Mouse (Mus musculus) CH12.LX (cell line): ENCODE measurements at regions not wholly inside any gene's neighbourhood (a gene's known extent, or its start where the extent isn't known, plus 50 kb on each side); places are given as distances from the start of the nearest gene placed in this dataset.

ENCODE experiments used
- DNase-seq: peaks from one replicate; pipeline ENCODE4 v3.0.0-alpha.2; 2013; ENCODE audit errors: extremely low read depth
- H3K27ac ChIP-seq: 2 replicates; pipeline ENCODE4 v1.5.1; 2012; ENCODE audit warnings: low read depth, mild to moderate bottlenecking, control low read depth, moderate library complexity; ENCODE audit not compliant: insufficient read depth
- H3K27me3 ChIP-seq: replicated peaks from 2 replicates; pipeline ENCODE3; 2012; ENCODE audit warnings: inconsistent platforms
- H3K36me3 ChIP-seq, 2 experiments: replicated peaks in 1 of 2; 2 replicates each; pipeline versions ENCODE3 to v1.6.1; 2012; ENCODE audit warnings: inconsistent platforms in 1 of 2, low read length in 1 of 2, mild to moderate bottlenecking in 1 of 2, mixed read lengths in 1 of 2, moderate library complexity in 1 of 2; ENCODE audit not compliant: control insufficient read depth in 1 of 2, insufficient read depth in 1 of 2
- H3K4me1 ChIP-seq, 2 experiments: 2 replicates each; pipeline ENCODE4 v1.6.1; 2012; ENCODE audit warnings: inconsistent platforms in 1 of 2, moderate library complexity in 1 of 2; ENCODE audit not compliant: insufficient read depth in 2 of 2, control insufficient read depth in 1 of 2
- H3K4me2 ChIP-seq: 2 replicates; pipeline ENCODE4 v1.6.1; 2012; ENCODE audit warnings: low read depth, mild to moderate bottlenecking, control low read depth; ENCODE audit not compliant: poor library complexity, insufficient read depth, severe bottlenecking
- H3K4me3 ChIP-seq, 3 experiments: fragments of 150-350 bp in 1 of 3; sonication (generic) in 1 of 3; replicated peaks in 1 of 3; 2 replicates each; pipeline versions ENCODE3 to v1.5.1; 2011 to 2012; ENCODE audit warnings: low read depth in 2 of 3, low read length in 2 of 3, mild to moderate bottlenecking in 2 of 3, moderate library complexity in 2 of 3, control low read depth in 1 of 3, improper control_type of control experiment in 1 of 3, inconsistent platforms in 1 of 3, mixed read lengths in 1 of 3; ENCODE audit not compliant: poor library complexity in 1 of 3
- H3K79me2 ChIP-seq: replicated peaks from 2 replicates; pipeline ENCODE4 v1.6.1; 2012; ENCODE audit warnings: mild to moderate bottlenecking, moderate library complexity; ENCODE audit not compliant: control insufficient read depth, poor library complexity, insufficient read depth, severe bottlenecking; ENCODE audit errors: extremely low read depth
- H3K9ac ChIP-seq: 2 replicates; pipeline ENCODE4 v1.6.1; 2012; ENCODE audit warnings: low read depth, mild to moderate bottlenecking, control low read depth, moderate library complexity; ENCODE audit not compliant: insufficient read depth
- H3K9me3 ChIP-seq: replicated peaks from 2 replicates; pipeline ENCODE3; 2012; ENCODE audit warnings: low read length, inconsistent platforms, mixed read lengths
- CHD2 ChIP-seq: IDR thresholded peaks from 2 replicates; pipeline ENCODE4 v1.6.1; 2011; ENCODE audit warnings: low read length, improper control_type of control experiment
- E2F4 ChIP-seq: IDR thresholded peaks from 2 replicates; pipeline ENCODE4 v1.6.1; 2011; ENCODE audit warnings: low read depth, low read length, improper control_type of control experiment; ENCODE audit not compliant: insufficient replicate concordance
- ELF1 ChIP-seq: IDR thresholded peaks from 2 replicates; pipeline ENCODE4 v1.6.1; 2014; ENCODE audit warnings: low read depth, mild to moderate bottlenecking, inconsistent platforms, low read length, improper control_type of control experiment
- IRF4 ChIP-seq: IDR thresholded peaks from 2 replicates; pipeline ENCODE4 v1.6.1; 2014; ENCODE audit warnings: low read depth, mild to moderate bottlenecking, inconsistent platforms, low read length, improper control_type of control experiment
- JUN ChIP-seq: IDR thresholded peaks from 2 replicates; pipeline ENCODE4 v1.6.1; 2011; ENCODE audit warnings: low read depth, mild to moderate bottlenecking, low read length, improper control_type of control experiment, moderate library complexity; ENCODE audit not compliant: insufficient read depth
- MAX ChIP-seq: IDR thresholded peaks from 2 replicates; pipeline ENCODE4 v1.6.1; 2011; ENCODE audit warnings: low read length, improper control_type of control experiment
- MAZ ChIP-seq: IDR thresholded peaks from 2 replicates; pipeline ENCODE4 v1.6.1; 2012; ENCODE audit warnings: low read depth, mild to moderate bottlenecking, inconsistent platforms, low read length, improper control_type of control experiment, moderate library complexity
- MXI1 ChIP-seq: IDR thresholded peaks from 2 replicates; pipeline ENCODE4 v1.6.1; 2011; ENCODE audit warnings: mild to moderate bottlenecking, low read depth, low read length, improper control_type of control experiment
- MYC ChIP-seq: IDR thresholded peaks from 2 replicates; pipeline ENCODE4 v1.6.1; 2011; ENCODE audit warnings: low read depth, mild to moderate bottlenecking, improper control_type of control experiment, low read length
- PAX5 ChIP-seq: IDR thresholded peaks from 2 replicates; pipeline ENCODE4 v1.6.1; 2012; ENCODE audit warnings: low read length, inconsistent platforms, mixed read lengths
- POLR2AphosphoS2 ChIP-seq: IDR thresholded peaks from 2 replicates; pipeline ENCODE4 v1.6.1; 2011; ENCODE audit warnings: low read depth, low read length, improper control_type of control experiment
- RAD21 ChIP-seq: IDR thresholded peaks from 2 replicates; pipeline ENCODE4 v1.6.1; 2011; ENCODE audit warnings: low read depth, mild to moderate bottlenecking, low read length, improper control_type of control experiment, moderate library complexity
- SIN3A ChIP-seq: IDR thresholded peaks from 2 replicates; pipeline ENCODE4 v1.6.1; 2012; ENCODE audit warnings: low read length, improper control_type of control experiment, inconsistent platforms
- SMC3 ChIP-seq: IDR thresholded peaks from 2 replicates; pipeline ENCODE4 v1.6.1; 2011; ENCODE audit warnings: low read depth, low read length, improper control_type of control experiment
- TBP ChIP-seq: conservative IDR thresholded peaks from 2 replicates; pipeline ENCODE4 v1.6.1; 2011; ENCODE audit warnings: low read depth, low read length, improper control_type of control experiment
- UBTF ChIP-seq: IDR thresholded peaks from 2 replicates; pipeline ENCODE4 v1.6.1; 2012; ENCODE audit warnings: low read depth, mild to moderate bottlenecking, inconsistent platforms, low read length, improper control_type of control experiment, moderate library complexity
- USF2 ChIP-seq: conservative IDR thresholded peaks from 2 replicates; pipeline ENCODE4 v1.6.1; 2011; ENCODE audit warnings: low read depth, low read length, improper control_type of control experiment
- ZNF384 ChIP-seq: IDR thresholded peaks from 2 replicates; pipeline ENCODE4 v1.6.1; 2012; ENCODE audit warnings: low read depth, low read length, improper control_type of control experiment, inconsistent platforms
- dilution Hi-C: fragments of 300-500 bp; cut with MboI; formaldehyde crosslinking; loops from 2 replicates; pipeline ENCODE4 v1.14.3; 2020; ENCODE audit warnings: low sequenced_read_pairs; ENCODE audit not compliant: extremely low pct_unique_long_range_greater_than_20kb, extremely low pct_ligation_motif_present
- in situ Hi-C: fragments of 300-500 bp; cut with MboI; formaldehyde crosslinking; loops from 3 replicates; pipeline ENCODE4 v1.14.3; 2019; ENCODE audit warnings: low sequenced_read_pairs, low pct_ligation_motif_present, low pct_unique_long_range_greater_than_20kb, mixed read lengths

GRCm38 (mm10) chr12:39645581-39645980, 392.2 kb downstream of the Arl4a start:
- dilution Hi-C loops: no loop called here
- DNase-seq: no peak
- TF ChIP-seq POLR2AphosphoS2 (no peak), E2F4 (no peak), ELF1 (no peak), RAD21 (no peak)
- TF ChIP-seq, all 38 proteins: peak for 0

GRCm38 (mm10) chr12:39639246-39639645, 398.6 kb downstream of the Arl4a start:
- peaks cover 0 to 7% of the 10 kb centered on the region in 2 experiments; a peak in 2 of 4 replicates for H3K4me1 ChIP-seq
- DNase-seq: no peak
- H3K79me2 ChIP-seq: no peaks in the 10 kb centered on the region
- dilution Hi-C loops: no loop called here
- H3K27me3 ChIP-seq: no peaks in the 10 kb centered on the region
- H3K4me2 ChIP-seq: no peak overlapping the region
- TF ChIP-seq MYC (no peak), UBTF (peak; percentile 60; the same call in 1 of the 2 replicates), TBP (peak; percentile 65), MAX (no peak), POLR2AphosphoS2 (no peak), MAZ (no peak), RAD21 (no peak), ZNF384 (no peak), USF2 (no peak), IRF4 (no peak), MXI1 (no peak), PAX5 (no peak), JUN (no peak), SIN3A (no peak), SMC3 (no peak), CHD2 (no peak)
- TF ChIP-seq, all 38 proteins: peak for 2
- no peak overlapping the region for H3K27ac ChIP-seq
- H3K4me3 ChIP-seq: no peak overlapping the region
- in situ Hi-C loops: no loop called here
- no peaks in the 10 kb centered on the region for H3K36me3 ChIP-seq
- no peaks in the 10 kb centered on the region for H3K9me3 ChIP-seq
- H3K9ac ChIP-seq: no peak overlapping the region

More at GRCm38 (mm10) chr12:39645581-39645980, 392.2 kb downstream of the Arl4a start:
- in situ Hi-C loops: no loop called here
- no peak overlapping the region for H3K4me2 ChIP-seq
- no peaks in the 10 kb centered on the region for H3K4me1 ChIP-seq
- H3K27me3 ChIP-seq: no peaks in the 10 kb centered on the region
- H3K9me3 ChIP-seq: no peaks in the 10 kb centered on the region
- H3K79me2 ChIP-seq: no peaks in the 10 kb centered on the region
- no peak overlapping the region for H3K27ac ChIP-seq
- no peaks in the 10 kb centered on the region for H3K36me3 ChIP-seq
- H3K9ac ChIP-seq: no peak overlapping the region
- no peak overlapping the region for H3K4me3 ChIP-seq
